Mouse (Mus musculus): Measurements from ENCODE around the gene Egfl7.

Gene Egfl7

GRCm38 (mm10) chr2:26579714-26580113 is at the start of gene Egfl7:
Egfl7 (plus strand) TSS chr2:26580014.
- no peak for DNase-seq (ENCODE audit: extremely low read depth, low read depth, low spot score)

DNA sequence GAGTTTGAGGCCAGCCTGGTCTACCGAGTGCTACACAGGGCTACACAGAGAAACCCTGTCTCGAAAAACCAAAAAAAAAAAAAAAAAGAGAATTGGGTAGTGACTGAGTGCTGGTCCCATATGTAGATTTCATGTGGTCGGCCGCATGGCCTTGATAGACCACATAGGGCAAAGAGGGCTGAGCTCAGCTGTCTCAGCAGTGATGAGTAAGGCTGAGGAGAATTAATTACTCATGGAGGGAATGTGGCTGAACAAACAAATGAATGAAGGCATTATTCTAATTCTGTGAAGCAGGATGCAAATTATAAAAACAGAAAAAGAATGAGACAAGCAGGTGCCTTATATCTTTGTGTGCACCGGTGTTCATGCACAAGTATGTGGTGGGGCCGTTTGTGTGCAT is 48.0 kb upstream of the Egfl7 start:
- no peak for DNase-seq (ENCODE audit: extremely low read depth, low read depth, low spot score)

DNA sequence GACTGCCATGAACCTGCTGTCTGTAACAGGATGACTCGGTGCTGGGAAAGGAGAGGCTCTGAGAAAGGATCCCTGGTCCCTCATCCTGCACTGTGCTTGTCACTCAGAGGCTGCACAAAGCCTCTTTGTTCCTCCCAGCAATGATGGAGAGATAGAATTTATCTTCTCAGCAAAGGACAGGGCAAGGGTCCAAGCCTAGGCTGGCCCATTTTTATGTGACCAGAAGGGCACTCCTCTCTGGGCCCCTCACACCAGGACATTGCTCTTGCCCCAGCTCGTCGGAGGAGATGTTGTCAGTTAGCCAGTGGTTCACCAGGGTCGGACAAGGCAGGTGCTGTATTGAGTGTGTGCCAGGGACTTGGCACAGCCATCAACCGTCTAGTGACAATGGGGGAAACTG is 46.6 kb upstream of the Egfl7 start:
- no peak for DNase-seq (ENCODE audit: extremely low read depth, low read depth, low spot score)

- no peak for DNase-seq (ENCODE audit: extremely low read depth, low read depth, low spot score)
Measured at GRCm38 (mm10) chr2:26534161-26534560, 45.7 kb upstream of the Egfl7 start.

DNA sequence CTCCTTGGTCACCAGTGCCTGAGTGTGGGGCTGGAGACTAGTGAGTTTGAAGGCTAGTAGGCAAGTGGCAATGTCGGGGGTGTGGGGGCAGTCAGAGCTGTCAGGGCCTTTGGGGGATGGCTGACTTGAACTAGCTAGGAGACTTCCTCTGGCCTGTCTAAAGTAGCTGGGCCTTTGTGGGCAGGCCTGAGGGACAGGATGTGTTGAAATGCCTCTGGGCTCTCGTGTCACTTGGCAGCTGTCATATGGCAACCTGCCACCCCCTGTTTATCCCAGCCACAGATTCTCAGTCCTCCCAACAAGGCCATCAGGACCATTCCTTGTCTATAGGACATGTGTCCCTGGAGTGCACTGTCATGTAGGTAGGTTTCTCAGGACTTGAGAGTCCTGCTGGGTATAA is 45.2 kb upstream of the Egfl7 start:
- DNase-seq (ENCODE audit: extremely low read depth, low read depth, low spot score), result no peak

DNA sequence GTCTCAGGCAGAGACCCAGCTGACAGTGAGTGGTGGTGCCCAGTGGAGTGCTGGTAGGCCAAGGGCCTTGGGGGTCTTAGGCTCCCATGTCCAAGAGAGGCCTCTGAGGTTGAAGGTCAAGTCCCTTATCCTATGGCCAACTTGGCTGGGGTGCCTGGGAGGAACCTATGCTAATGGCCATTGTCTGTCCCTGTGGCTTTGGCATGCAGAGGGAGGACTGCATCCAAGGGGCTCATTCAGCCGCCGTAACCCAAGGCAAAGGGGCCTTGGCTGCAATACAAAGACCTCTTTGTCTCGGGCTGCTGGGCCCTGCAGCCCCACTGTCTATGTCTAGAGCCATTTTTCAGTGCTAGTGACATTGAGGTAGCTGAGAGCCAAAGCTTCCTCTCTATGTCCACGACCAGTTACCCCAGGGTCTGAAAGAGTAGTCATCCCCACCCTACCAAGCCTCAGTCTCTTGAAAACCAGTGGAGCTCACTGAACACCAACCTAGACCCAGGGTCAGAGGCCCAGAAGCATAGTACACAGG is 44.2 kb upstream of the Egfl7 start:
- DNase-seq (ENCODE audit: extremely low read depth, low read depth, low spot score), result no peak

- DNase-seq (ENCODE audit: extremely low read depth, low read depth, low spot score), result no peak
Measured at GRCm38 (mm10) chr2:26539516-26539915, 40.3 kb upstream of the Egfl7 start.

DNA sequence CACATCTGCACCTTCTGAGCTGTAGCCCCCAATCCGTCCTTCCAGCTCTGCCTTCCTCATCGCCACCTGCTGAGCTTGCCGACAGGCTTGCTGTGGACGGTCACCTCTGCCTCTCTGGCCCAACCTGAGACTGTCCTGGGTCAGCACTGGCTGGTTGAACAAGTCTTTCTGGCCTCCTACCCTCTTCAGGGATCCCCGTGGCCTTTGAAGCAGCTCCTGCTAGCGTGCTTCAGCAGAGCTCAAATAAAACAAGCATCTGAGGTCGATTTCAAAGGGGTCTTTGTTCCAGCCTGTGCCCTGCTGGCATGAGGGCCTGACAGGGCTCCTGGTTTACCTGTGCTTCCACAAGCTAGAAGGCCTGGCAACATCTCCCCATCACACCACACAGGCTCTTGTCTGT is 39.1 kb upstream of the Egfl7 start:
- DNase-seq (ENCODE audit: extremely low read depth, low read depth, low spot score), result no peak

GRCm38 (mm10) chr2:26541258-26541910 is 38.4 kb upstream of the Egfl7 start:
- no peak for DNase-seq (ENCODE audit: extremely low read depth, low read depth, low spot score)

DNA sequence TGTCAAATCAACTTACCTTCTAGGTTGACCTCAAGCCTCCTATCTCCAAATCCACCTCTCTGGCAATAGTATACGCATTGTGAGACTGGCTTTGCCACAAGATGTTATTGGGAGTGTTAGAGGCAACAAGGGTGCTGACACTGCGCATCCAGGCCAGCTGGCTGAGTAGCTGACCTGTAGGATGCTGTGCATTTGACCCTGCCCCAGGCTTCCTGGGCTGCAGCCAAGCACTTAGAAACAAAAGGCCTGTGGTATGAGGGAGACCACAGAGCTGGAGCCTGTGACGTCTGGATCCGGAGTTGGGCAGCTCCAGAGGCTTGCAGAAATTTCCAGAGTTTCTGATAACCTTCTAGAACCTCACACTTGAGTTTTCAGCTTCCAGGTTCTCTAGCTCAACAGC is 36.7 kb upstream of the Egfl7 start:
- DNase-seq (ENCODE audit: extremely low read depth, low read depth, low spot score), result no peak

- DNase-seq (ENCODE audit: extremely low read depth, low read depth, low spot score), result no peak
Measured at GRCm38 (mm10) chr2:26543768-26544167, 36.0 kb upstream of the Egfl7 start.

GRCm38 (mm10) chr2:26544265-26544664 is 35.5 kb upstream of the Egfl7 start:
- DNase-seq (ENCODE audit: extremely low read depth, low read depth, low spot score), result no peak

GRCm38 (mm10) chr2:26547481-26547880 is 32.3 kb upstream of the Egfl7 start:
- DNase-seq (ENCODE audit: extremely low read depth, low read depth, low spot score), result no peak

DNA sequence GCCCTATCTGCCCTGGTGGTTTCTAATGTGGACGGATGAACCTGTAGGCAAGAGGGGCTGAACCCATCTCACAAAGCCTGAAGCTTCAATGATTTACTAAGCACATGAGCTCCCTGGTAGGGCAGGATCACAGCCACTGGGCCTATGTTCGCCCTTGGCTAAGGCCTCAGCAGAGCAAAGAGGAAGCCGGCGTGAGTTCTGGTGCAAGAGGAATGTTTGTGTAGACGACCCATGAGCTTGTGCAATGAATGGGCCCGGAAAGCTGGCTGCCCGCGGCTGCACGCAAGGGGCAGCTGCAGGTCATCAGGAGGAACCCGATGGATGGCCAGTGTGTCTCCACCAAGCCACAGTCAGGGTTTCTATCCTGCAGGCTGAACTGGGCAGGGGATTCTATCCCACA is 30.0 kb upstream of the Egfl7 start:
- no peak for DNase-seq (ENCODE audit: extremely low read depth, low read depth, low spot score)

GRCm38 (mm10) chr2:26550205-26550604 is 29.6 kb upstream of the Egfl7 start:
- no peak for DNase-seq (ENCODE audit: extremely low read depth, low read depth, low spot score)

- DNase-seq (ENCODE audit: extremely low read depth, low read depth, low spot score), result no peak
Measured at GRCm38 (mm10) chr2:26550777-26551176, 29.0 kb upstream of the Egfl7 start.

DNA sequence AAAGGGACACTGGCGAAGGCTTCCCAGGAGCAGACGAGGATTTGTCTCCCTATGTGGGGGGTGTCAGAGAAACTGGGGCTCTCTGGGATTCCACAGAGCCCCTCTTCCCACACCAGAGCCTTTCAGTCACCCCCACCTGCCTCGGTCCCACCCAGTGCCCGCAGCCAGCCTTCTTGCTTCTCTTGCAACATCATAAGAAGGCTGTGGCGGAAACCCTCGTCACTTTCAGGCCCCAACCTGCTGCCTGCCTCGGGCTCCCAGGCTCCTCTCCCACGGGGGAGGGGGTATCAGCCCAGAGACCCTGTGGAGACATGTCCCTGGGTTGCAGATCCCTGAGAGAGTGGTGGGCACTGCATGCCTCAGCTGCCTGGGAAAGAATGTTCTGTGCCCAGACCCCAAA is 28.4 kb upstream of the Egfl7 start:
- DNase-seq (ENCODE audit: extremely low read depth, low read depth, low spot score), result no peak

DNA sequence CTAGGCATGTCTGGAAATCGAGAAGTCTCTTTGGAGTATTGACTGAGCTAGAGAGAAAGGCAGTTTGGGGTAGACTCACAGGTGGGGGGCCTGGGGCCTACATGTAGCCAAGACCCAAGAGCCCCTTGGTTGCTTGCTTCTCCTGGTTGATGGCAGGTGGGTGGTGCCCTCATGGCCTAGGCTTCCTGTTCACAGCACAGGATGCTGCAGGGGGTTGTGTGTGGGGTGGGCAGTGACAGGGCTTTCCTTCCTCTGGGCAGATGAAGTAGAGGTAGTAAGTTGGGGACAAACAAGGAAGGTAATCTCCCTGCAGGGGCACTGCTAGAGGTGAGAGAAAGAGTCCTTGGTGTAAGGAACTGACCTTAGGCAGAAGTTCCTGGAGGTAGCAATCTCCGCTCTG is 27.7 kb upstream of the Egfl7 start:
- no peak for DNase-seq (ENCODE audit: extremely low read depth, low read depth, low spot score)

GRCm38 (mm10) chr2:26553904-26554303 is 25.9 kb upstream of the Egfl7 start:
- peak; percentile 83 for DNase-seq (ENCODE audit: extremely low read depth, low read depth, low spot score)

GRCm38 (mm10) chr2:26555076-26555475 is 24.7 kb upstream of the Egfl7 start:
- DNase-seq (ENCODE audit: extremely low read depth, low read depth, low spot score), result no peak

DNA sequence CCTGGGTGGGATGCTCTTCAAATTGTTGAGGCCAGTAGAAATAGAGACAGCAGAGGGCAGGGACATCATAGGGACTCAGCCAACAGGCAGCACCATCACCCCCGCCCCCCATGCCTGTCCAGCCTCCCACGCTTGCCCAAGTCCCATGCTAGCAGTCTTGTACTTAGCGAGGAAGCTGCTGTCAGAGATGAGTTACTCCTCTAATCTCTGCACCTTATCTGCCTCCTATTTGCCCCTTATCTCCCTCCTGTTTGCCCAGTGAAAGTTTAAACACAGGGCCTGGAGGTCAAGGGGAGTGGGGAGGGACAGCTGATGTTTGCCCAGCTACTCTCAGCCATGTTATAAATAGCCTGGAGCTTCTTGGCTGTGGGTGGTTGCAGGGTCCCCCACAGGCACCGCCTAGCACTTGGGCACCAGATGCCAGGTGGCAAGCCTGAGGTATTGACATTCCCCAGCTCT is 23.2 kb upstream of the Egfl7 start:
- DNase-seq (ENCODE audit: extremely low read depth, low read depth, low spot score), result no peak

DNA sequence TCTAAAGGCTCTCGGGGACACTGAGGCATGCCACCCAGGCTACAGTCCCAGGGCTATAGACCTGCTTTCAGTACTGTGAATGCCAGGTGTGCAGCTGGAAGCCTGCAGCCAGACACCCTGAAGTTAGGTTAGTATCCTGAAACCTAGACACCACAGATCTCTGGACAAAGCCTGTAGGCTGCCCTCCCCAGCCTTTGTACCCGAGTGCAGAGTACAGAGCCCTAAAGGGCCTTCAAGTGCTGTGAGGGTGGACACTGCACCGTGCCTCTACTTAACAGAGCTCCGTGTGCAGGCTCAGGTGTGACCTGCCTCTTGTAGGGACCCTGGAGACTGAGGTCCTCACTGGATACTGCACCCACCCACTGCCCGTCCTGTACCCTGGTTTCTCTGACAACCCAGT is 19.3 kb upstream of the Egfl7 start:
- DNase-seq (ENCODE audit: extremely low read depth, low read depth, low spot score), result no peak

DNA sequence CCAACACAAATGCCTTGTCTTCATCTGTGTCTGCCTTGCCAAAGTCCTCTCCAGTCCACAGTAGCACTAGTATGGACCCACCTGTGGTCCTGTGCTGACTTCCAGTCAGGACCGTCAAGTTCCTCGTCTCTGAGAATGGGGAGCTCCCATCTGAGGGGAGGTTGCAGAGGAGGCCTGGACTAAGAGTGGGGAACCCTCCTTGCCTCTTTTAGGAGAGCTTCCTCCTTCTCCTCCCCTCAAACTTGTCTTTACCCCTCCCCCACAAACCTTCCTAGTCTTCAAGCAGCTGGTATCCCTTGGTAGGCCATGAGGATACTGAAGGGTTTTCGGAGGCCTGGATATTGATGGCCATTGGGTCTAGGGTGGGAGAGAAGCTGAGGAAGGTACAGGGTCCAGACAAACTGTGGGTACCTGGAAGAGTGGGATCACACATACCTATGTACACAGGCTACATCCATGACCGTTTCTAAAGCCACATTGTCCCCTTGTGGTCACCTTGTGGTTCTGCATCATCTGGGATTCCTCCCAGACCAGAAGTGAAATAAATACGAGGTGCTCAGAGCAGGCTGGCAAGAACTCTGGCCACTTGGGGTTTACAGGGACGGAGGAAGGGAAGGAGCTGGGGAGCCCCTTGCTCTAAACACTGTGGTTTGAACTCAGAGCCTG is 18.3 kb upstream of the Egfl7 start:
- no peak for DNase-seq (ENCODE audit: extremely low read depth, low read depth, low spot score)
